Mouse (Mus musculus) erythroblast, embryonic 14.5 days (primary cell): ENCODE results near the gene Tspan12. TPM values are rescaled to one million over a fixed set of nuclear protein-coding genes. Genes with fewer than 3 reads are reported as not detected.

Source experiments
- H3K27me3 ChIP-seq: 2 replicates; pipeline ENCODE4 v1.6.1; 2012; ENCODE audit warnings: inconsistent platforms; ENCODE audit not compliant: control insufficient read depth
- H3K36me3 ChIP-seq: 2 replicates; pipeline ENCODE4 v1.6.1; 2012; ENCODE audit warnings: mild to moderate bottlenecking, inconsistent platforms; ENCODE audit not compliant: control insufficient read depth
- H3K4me1 ChIP-seq: 2 replicates; pipeline ENCODE4 v1.6.1; 2012; ENCODE audit warnings: inconsistent platforms; ENCODE audit not compliant: control insufficient read depth
- H3K4me3 ChIP-seq: replicated peaks from 2 replicates; pipeline ENCODE3; 2012; ENCODE audit warnings: moderate library complexity, mild to moderate bottlenecking, inconsistent platforms
- H3K9me3 ChIP-seq: 2 replicates; pipeline ENCODE4 v1.6.1; 2012; ENCODE audit warnings: low read length, inconsistent platforms, mixed read lengths; ENCODE audit not compliant: control insufficient read depth
- GATA1 ChIP-seq: IDR thresholded peaks from 2 replicates; pipeline ENCODE4 v1.6.1; 2012; ENCODE audit warnings: low read length, inconsistent platforms, mixed read lengths
- TAL1 ChIP-seq: IDR thresholded peaks from 3 replicates; pipeline ENCODE4 v1.6.1; 2012; ENCODE audit warnings: low read length, inconsistent platforms, mixed read lengths
- polyA plus RNA-seq: library from polyadenylated mRNA; stranded (reverse); fragments of >175 nt; gene quantifications from 2 replicates; pipeline ENCODE4 v1.2.3, GENCODE M21; 2012

Tspan12 gene
- polyA plus RNA-seq, 1 experiment = not detected

- Histone ChIP-seq H3K36me3 (no peaks in the 10 kb centered on the region), H3K4me3 (no peak overlapping the region), H3K27me3 (peaks cover 50% of the 10 kb centered on the region), H3K4me1 (peaks cover 12% of the 10 kb centered on the region), H3K9me3 (no peaks in the 10 kb centered on the region)
- no peak for TF ChIP-seq TAL1
- no peak for TF ChIP-seq GATA1
Observed at GRCm38 (mm10) chr6:21855921-21856320, 3.6 kb upstream of the Tspan12 start.

GRCm38 (mm10) chr6:21853342-21853741, 1.0 kb upstream of the Tspan12 start:
- Histone ChIP-seq H3K4me1 (peaks cover 15% of the 10 kb centered on the region), H3K4me3 (no peak overlapping the region), H3K27me3 (peaks cover 46% of the 10 kb centered on the region), H3K9me3 (no peaks in the 10 kb centered on the region), H3K36me3 (no peaks in the 10 kb centered on the region)
- TF ChIP-seq GATA1 (no peak), TAL1 (no peak)

GRCm38 (mm10) chr6:21851596-21852343, 545 bp downstream of the Tspan12 start:
- peaks cover 15% of the 10 kb centered on the region for H3K4me1 ChIP-seq
- H3K9me3 ChIP-seq = no peaks in the 10 kb centered on the region
- peak overlapping the region; percentile 64 for H3K4me3 ChIP-seq
- TF ChIP-seq GATA1 (no peak), TAL1 (peak; percentile 18; the same call in 1 of the 3 replicates)
- H3K36me3 ChIP-seq = no peaks in the 10 kb centered on the region
- peaks cover 40% of the 10 kb centered on the region for H3K27me3 ChIP-seq

GRCm38 (mm10) chr6:21851346-21851595, 1.0 kb downstream of the Tspan12 start:
- Histone ChIP-seq H3K4me3 (peak overlapping the region; percentile 64), H3K36me3 (no peaks in the 10 kb centered on the region), H3K9me3 (no peaks in the 10 kb centered on the region), H3K4me1 (peaks cover 15% of the 10 kb centered on the region), H3K27me3 (peaks cover 40% of the 10 kb centered on the region)
- TF ChIP-seq TAL1 = no peak
- TF ChIP-seq GATA1 = no peak

GRCm38 (mm10) chr6:21850526-21851345, 1.6 kb downstream of the Tspan12 start:
- H3K27me3 ChIP-seq = peaks cover 40% of the 10 kb centered on the region
- no peaks in the 10 kb centered on the region for H3K9me3 ChIP-seq
- peak overlapping the region; percentile 64 for H3K4me3 ChIP-seq
- peaks cover 15% of the 10 kb centered on the region for H3K4me1 ChIP-seq
- H3K36me3 ChIP-seq = no peaks in the 10 kb centered on the region
- TF ChIP-seq TAL1 (no peak), GATA1 (no peak)

- no peaks in the 10 kb centered on the region for H3K36me3 ChIP-seq
- no peak for TF ChIP-seq TAL1
- no peak for TF ChIP-seq GATA1
- no peaks in the 10 kb centered on the region for H3K9me3 ChIP-seq
- no peak overlapping the region for H3K4me3 ChIP-seq
- peaks cover 30% of the 10 kb centered on the region for H3K27me3 ChIP-seq
- H3K4me1 ChIP-seq = peaks cover 15% of the 10 kb centered on the region
Observed at GRCm38 (mm10) chr6:21848808-21849207, 3.5 kb downstream of the Tspan12 start.

- no peak for TF ChIP-seq GATA1
- TF ChIP-seq TAL1 = no peak
- H3K4me3 ChIP-seq = no peak overlapping the region
- H3K27me3 ChIP-seq = no peaks in the 10 kb centered on the region
- no peaks in the 10 kb centered on the region for H3K9me3 ChIP-seq
- no peaks in the 10 kb centered on the region for H3K4me1 ChIP-seq
- no peaks in the 10 kb centered on the region; the same call in 1 of the 2 replicates for H3K36me3 ChIP-seq
Observed at GRCm38 (mm10) chr6:21839976-21840775, 12.1 kb downstream of the Tspan12 start.

GRCm38 (mm10) chr6:21839244-21839814, 13.0 kb downstream of the Tspan12 start:
- no peaks in the 10 kb centered on the region for H3K4me1 ChIP-seq
- H3K36me3 ChIP-seq = no peaks in the 10 kb centered on the region; the same call in 1 of the 2 replicates
- no peak overlapping the region for H3K4me3 ChIP-seq
- no peaks in the 10 kb centered on the region for H3K27me3 ChIP-seq
- H3K9me3 ChIP-seq = no peaks in the 10 kb centered on the region
- TF ChIP-seq TAL1 = no peak
